Mouse (Mus musculus) forebrain, embryonic 16.5 days (tissue): ENCODE data around the gene Prss23. TPM values are rescaled to one million over a fixed set of nuclear protein-coding genes. Genes with fewer than 3 reads are reported as not detected.

Experiments used
- ATAC-seq: fragments of 200-750 bp; cut with Nextera tagmentation; 2 replicates; pipeline ENCODE4 v1.8.0; 2017; ENCODE audit warnings: mild to moderate bottlenecking, moderate library complexity
- H3K27ac ChIP-seq: fragments of 300-500 bp; sonication (generic); 2 replicates; pipeline ENCODE4 v1.5.1; 2014; ENCODE audit warnings: low read length, control low read depth
- H3K27me3 ChIP-seq: fragments of 300-500 bp; sonication (generic); replicated peaks from 2 replicates; pipeline ENCODE4 v1.6.1; 2014; ENCODE audit warnings: low read length; ENCODE audit not compliant: control insufficient read depth, insufficient read depth
- H3K36me3 ChIP-seq: fragments of 300-500 bp; sonication (generic); 2 replicates; pipeline ENCODE4 v1.6.1; 2014; ENCODE audit not compliant: control insufficient read depth, insufficient read depth
- H3K4me1 ChIP-seq: fragments of 300-500 bp; sonication (generic); replicated peaks from 2 replicates; pipeline ENCODE4 v1.6.1; 2014; ENCODE audit warnings: low read length; ENCODE audit not compliant: control insufficient read depth, insufficient read depth
- H3K4me2 ChIP-seq: fragments of 300-500 bp; sonication (generic); 2 replicates; pipeline ENCODE4 v1.6.1; 2014; ENCODE audit warnings: mild to moderate bottlenecking, low read length, control low read depth
- H3K4me3 ChIP-seq: fragments of 300-500 bp; sonication (generic); replicated peaks from 2 replicates; pipeline ENCODE4 v1.5.1; 2014; ENCODE audit warnings: mild to moderate bottlenecking, low read length, control low read depth
- H3K9ac ChIP-seq: fragments of 300-500 bp; sonication (generic); replicated peaks from 2 replicates; pipeline ENCODE4 v1.6.1; 2014; ENCODE audit warnings: low read depth, low read length, control low read depth
- H3K9me3 ChIP-seq: fragments of 300-500 bp; sonication (generic); 2 replicates; pipeline ENCODE4 v1.6.1; 2016; ENCODE audit warnings: low read length; ENCODE audit not compliant: control insufficient read depth
- WGBS: fragments of 180-500 bp; shearing (Covaris S2); extraction: QIAGEN DNeasy Blood & Tissue Kit; methylation state at CpG from one replicate; pipeline ENCODE4 v1.1.7; 2014; 5-methylcytosine and 5-hydroxymethylcytosine counted together
- polyA plus RNA-seq: library from polyadenylated mRNA; unstranded; fragments of >200 nt; fragmentation: Nextera tagmentation; extraction: Ambion mirVana; gene quantifications from 2 replicates; pipeline ENCODE4 v1.2.1, GENCODE M21; 2015

Prss23 gene
- 8.6 and 13.1 TPM in 2 replicates for polyA plus RNA-seq

DNA sequence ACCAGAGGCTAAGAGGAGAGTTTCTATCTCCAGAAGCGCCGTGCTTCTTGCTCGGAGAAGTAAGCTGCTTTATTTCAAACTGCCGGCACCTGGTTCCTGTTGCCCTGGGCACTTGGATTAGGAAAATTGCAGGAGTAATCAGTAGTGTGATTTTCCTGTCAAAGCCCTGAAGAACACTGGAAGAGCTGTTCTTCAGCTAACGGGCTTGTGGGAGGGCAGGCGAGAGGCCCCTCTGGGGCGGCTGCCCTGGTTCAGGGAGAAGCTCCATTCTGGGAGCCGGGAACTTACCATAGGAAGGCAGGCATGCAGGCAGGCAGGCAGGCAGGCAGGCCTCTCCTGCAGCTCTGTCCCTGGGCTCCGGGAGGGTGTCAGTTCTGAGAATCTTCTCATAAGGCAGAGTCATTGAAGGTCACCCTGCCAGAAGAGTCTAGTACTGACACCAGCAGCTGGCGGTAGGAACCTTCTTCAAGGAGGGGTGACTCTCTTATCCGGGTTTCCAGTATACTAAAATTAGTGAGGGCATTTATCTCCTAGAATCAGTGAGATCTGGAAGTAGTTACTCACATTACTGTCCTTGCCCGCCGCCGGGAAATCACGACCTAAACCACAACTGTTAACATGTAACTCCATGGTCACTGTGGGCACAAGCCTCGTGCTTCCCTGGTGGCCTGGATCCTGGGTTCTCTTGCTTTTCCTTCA is at the start of gene Prss23:
Gene Prss23 (minus strand): TSS at position 457 of the 699 bp plus-strand sequence.
- ATAC-seq: 0 out of 2 replicates have a peak, but pooled peaks have one; percentile 28

DNA sequence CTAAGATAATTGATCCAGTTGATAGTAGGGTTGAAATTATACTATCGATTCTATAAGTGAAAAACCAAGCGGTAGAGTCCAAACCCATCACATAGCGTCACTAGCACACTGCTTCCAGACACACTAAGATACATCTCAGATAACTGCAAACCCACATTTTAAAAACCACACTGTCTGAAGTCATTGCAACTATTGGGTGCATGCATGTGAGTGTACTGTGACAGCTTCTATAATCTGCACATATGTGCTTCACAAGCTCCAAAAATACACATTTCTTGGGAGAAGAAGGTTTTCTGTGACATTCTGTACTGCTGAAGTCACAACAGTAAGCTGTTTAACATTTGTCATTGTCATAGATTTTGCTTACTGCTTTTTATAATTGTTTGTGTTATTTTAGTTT is 49.1 kb upstream of the Prss23 start:
- ATAC-seq: peak; percentile 61; the same call in 1 of the 2 replicates
- no peaks in the 10 kb centered on the region for H3K4me1 ChIP-seq
- no peak overlapping the region for H3K27ac ChIP-seq
- no peaks in the 10 kb centered on the region for H3K9me3 ChIP-seq
- no peaks in the 10 kb centered on the region for H3K27me3 ChIP-seq
- no peak overlapping the region for H3K4me3 ChIP-seq
- 95% methylated on average over 3 of the region's 3 CpGs for WGBS
- no peak overlapping the region for H3K4me2 ChIP-seq
- H3K36me3 ChIP-seq: no peaks in the 10 kb centered on the region
- no peak overlapping the region for H3K9ac ChIP-seq

More for the DNA sequence above, at the start of gene Prss23:
- Histone ChIP-seq H3K9me3 (no peaks in the 10 kb centered on the region), H3K4me3 (no peak within 1 kb of the TSS), H3K27ac (no peak within 1 kb of the TSS), H3K4me1 (no peaks in the 10 kb centered on the region), H3K27me3 (no peaks in the 10 kb centered on the region), H3K36me3 (no peaks in the 10 kb centered on the region), H3K4me2 (no peak within 1 kb of the TSS), H3K9ac (no peak within 1 kb of the TSS)
- WGBS: 69% methylated on average over 16 of the region's 16 CpGs

DNA sequence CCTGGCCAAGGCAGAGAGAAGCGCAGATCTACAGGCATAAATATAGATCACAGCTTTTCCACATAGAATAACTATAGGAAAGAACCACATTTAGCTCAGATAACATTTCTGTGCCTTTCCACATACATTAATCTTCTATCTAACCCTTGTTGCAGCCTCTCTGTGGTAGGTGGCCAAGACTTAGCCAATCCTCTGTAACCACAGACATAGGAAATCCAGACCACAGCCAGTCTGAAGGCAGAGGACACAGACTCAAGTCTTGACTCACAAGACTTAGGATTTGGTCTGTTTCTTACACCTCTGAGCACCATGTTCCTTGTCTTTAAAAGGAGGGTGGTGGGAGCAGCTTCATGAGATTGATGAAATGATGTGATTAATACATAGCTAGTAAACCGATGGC is 37.6 kb upstream of the Prss23 start:
- 89% methylated on average over 2 of the region's 2 CpGs for WGBS
- no peaks in the 10 kb centered on the region for H3K4me1 ChIP-seq
- H3K4me2 ChIP-seq: no peak overlapping the region
- no peak overlapping the region for H3K27ac ChIP-seq
- no peak overlapping the region for H3K4me3 ChIP-seq
- H3K9me3 ChIP-seq: peaks cover 2% of the 10 kb centered on the region; the same call in 1 of the 2 replicates
- ATAC-seq: no peak
- no peaks in the 10 kb centered on the region for H3K36me3 ChIP-seq
- H3K27me3 ChIP-seq: no peaks in the 10 kb centered on the region
- H3K9ac ChIP-seq: no peak overlapping the region

DNA sequence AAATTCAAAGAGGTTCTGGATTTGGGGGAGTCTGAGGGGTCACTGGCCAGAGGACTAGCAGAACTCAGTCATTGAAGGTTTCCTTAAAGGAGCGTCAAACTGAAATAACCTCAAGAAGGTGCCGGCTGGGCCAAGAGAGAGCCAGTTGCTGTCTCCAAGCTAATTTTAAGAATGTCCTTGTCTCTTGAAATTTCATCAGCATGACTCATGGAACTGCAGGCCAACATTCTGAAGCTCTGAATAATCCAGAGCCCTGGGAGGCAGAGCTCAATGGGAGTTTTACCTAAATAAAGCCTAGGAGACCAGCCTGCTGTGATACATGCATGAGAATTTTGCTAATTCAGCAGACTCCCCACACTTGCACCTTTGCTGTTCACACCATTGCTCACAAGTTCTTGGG is 36.5 kb upstream of the Prss23 start:
- Histone ChIP-seq H3K27ac (no peak overlapping the region), H3K36me3 (no peaks in the 10 kb centered on the region), H3K9me3 (peaks cover 2% of the 10 kb centered on the region; the same call in 1 of the 2 replicates), H3K9ac (no peak overlapping the region), H3K4me3 (no peak overlapping the region), H3K27me3 (no peaks in the 10 kb centered on the region), H3K4me2 (no peak overlapping the region), H3K4me1 (no peaks in the 10 kb centered on the region)
- ATAC-seq: no peak
- WGBS: 91% methylated on average over 2 of the region's 2 CpGs

DNA sequence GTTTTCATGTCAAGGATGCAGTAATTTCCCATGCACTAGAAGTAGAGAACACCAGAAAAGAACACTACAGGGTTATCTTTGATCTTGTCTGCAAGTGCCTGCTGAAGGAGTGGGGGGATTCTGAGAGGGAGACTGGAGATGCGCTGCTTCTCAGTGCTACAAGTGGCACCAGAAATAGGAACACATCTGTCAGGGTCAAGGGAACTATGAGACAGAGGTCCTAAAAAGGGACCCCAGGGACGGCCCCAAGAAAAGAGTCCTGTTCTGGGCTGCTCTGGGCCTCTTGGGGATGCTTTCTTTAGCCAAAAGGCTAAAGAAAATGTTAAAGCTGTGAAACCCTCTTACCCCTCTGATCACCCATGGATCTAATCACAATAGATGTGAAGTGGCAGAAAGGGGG is 35.2 kb upstream of the Prss23 start:
- ATAC-seq: no peak
- peaks cover 2% of the 10 kb centered on the region; the same call in 1 of the 2 replicates for H3K9me3 ChIP-seq
- H3K27ac ChIP-seq: no peak overlapping the region
- no peaks in the 10 kb centered on the region for H3K36me3 ChIP-seq
- H3K9ac ChIP-seq: no peak overlapping the region
- no peak overlapping the region for H3K4me3 ChIP-seq
- WGBS: 80% methylated on average over 2 of the region's 2 CpGs
- H3K27me3 ChIP-seq: no peaks in the 10 kb centered on the region
- H3K4me2 ChIP-seq: no peak overlapping the region
- H3K4me1 ChIP-seq: no peaks in the 10 kb centered on the region

DNA sequence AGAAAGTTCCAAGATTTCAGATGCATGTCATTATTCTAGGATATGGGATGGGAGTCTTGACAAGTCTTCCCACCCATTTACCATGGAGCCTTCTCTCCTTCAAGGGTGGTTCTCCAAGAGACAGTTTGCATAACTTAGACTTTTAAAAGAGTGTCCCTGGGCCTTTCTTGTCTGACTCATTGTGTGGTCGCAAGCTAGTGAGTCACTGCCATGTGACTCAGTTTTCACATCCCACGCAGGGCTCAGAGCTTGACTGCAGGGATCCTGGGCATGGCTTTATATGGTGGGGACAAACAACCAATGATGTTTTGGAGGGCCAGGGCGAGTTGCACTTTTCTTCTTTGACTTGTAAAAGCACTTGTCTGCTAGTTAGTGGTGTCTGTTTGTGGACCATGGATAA is 34.0 kb upstream of the Prss23 start:
- Histone ChIP-seq H3K4me2 (no peak overlapping the region), H3K27me3 (no peaks in the 10 kb centered on the region), H3K9ac (no peak overlapping the region), H3K4me3 (no peak overlapping the region), H3K4me1 (no peaks in the 10 kb centered on the region), H3K27ac (no peak overlapping the region), H3K9me3 (peaks cover 2% of the 10 kb centered on the region; the same call in 1 of the 2 replicates), H3K36me3 (no peaks in the 10 kb centered on the region)
- WGBS: 71% methylated on average over 3 of the region's 3 CpGs
- no peak for ATAC-seq

DNA sequence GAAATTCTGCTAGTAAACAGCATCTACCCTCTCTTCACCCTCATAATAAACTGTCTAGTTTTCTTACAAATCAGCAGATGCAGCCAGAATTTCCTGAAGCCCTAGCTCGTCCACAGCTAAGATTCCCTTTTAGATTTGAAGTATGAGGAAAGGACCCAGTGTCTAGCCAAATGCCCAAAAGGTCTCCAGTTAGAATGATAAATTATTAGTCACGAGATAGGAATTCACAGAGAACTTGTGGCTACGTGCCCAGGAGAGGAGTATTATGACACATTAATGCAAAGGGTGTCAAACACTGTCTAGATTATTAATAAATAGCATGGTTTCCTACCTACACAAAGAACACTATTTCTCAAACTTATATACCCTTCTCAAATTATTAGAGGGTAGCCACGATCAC is 32.6 kb upstream of the Prss23 start:
- no peaks in the 10 kb centered on the region for H3K27me3 ChIP-seq

DNA sequence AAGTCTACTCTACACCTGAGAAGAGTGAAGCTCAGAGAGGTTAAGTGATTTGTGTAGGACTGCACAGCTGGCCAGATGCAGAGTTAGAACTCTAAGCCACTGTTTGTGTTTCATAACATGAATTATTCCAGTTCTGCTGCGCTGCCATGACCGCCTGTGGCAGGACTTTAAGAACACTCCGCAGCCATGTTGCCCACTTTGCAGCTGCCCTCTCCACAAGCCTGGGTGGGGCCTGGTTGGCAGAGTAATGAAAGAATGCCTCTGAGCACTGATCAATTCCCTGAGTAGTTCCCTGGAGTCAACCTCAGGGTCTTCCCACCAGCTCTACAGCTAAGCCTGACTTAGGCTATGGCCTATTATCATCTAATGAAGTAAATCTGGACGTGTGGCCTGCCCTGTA is 32.1 kb upstream of the Prss23 start:
- no peaks in the 10 kb centered on the region for H3K27me3 ChIP-seq
- peaks cover 1% of the 10 kb centered on the region; the same call in 1 of the 2 replicates for H3K9me3 ChIP-seq
- WGBS: 84% methylated on average over 4 of the region's 4 CpGs
- no peaks in the 10 kb centered on the region for H3K4me1 ChIP-seq
- H3K4me3 ChIP-seq: no peak overlapping the region
- no peaks in the 10 kb centered on the region for H3K36me3 ChIP-seq
- H3K4me2 ChIP-seq: no peak overlapping the region
- H3K9ac ChIP-seq: no peak overlapping the region
- ATAC-seq: no peak
- H3K27ac ChIP-seq: no peak overlapping the region

More for the DNA sequence above, 32.6 kb upstream of the Prss23 start:
- Histone ChIP-seq H3K9ac (no peak overlapping the region), H3K4me1 (no peaks in the 10 kb centered on the region), H3K27ac (no peak overlapping the region), H3K9me3 (peaks cover 2% of the 10 kb centered on the region; the same call in 1 of the 2 replicates), H3K4me3 (no peak overlapping the region), H3K4me2 (no peak overlapping the region), H3K36me3 (no peaks in the 10 kb centered on the region)
- no peak for ATAC-seq
- WGBS: 81% methylated on average over 4 of the region's 4 CpGs

DNA sequence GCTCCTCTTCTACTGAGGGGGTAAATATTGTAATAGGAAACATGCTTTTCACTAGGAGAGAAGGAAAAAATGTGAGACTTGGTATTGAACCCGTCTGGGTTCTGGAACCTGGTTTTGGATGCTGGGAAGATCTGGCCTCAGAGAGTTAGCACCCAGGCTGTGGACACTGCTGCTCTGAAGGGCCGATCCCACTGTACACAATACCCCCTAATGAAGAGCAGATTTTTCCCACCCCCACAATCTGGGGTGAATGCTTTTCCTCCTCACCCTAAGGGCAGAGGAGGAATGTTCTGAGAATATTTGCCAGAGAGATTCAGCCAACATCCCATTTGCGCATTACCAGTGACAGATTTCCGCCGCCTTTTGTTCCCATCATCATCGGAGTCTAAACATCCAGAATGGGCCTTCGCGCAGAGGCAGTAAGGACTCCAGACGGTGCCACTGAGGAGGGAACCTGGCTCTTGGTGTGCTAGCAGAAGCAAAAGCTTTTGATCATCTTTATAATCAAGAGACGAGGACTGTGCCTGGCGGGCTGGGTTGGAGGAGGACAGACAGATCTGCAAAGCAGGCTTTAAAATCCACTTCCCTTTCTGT is 31.6 kb upstream of the Prss23 start:
- Histone ChIP-seq H3K4me2 (no peak overlapping the region), H3K27me3 (no peaks in the 10 kb centered on the region), H3K9ac (no peak overlapping the region), H3K36me3 (no peaks in the 10 kb centered on the region), H3K9me3 (no peaks in the 10 kb centered on the region), H3K4me3 (no peak overlapping the region), H3K27ac (no peak overlapping the region), H3K4me1 (no peaks in the 10 kb centered on the region)
- ATAC-seq: peak; percentile 65; the same call in 1 of the 2 replicates
- WGBS: 67% methylated on average over 11 of the region's 11 CpGs
